Mouse (Mus musculus) lung, embryonic 15.5 days (tissue): ENCODE measurements at regions not wholly inside any gene's neighbourhood (a gene's known extent, or its start where the extent isn't known, plus 50 kb on each side); places are given as distances from the start of the nearest gene placed in this dataset.
A peak's percentile ranks its signal among the peaks of the same experiment; 100 is the strongest.

Experiments
- ATAC-seq: fragments of 200-750 bp; cut with Nextera tagmentation; 2 replicates; pipeline ENCODE4 v1.8.0; 2017; ENCODE audit warnings: moderate number of reproducible peaks, borderline replicate concordance; ENCODE audit not compliant: low FRiP score, low TSS enrichment; ENCODE audit errors: extremely low read depth
- H3K27ac ChIP-seq: fragments of 300-500 bp; sonication (generic); 2 replicates; pipeline ENCODE4 v1.5.1; 2015; ENCODE audit warnings: moderate library complexity, mild to moderate bottlenecking, inconsistent platforms
- H3K27me3 ChIP-seq: fragments of 300-500 bp; sonication (generic); 2 replicates; pipeline ENCODE4 v1.6.1; 2015; ENCODE audit warnings: inconsistent platforms
- H3K36me3 ChIP-seq: fragments of 300-500 bp; sonication (generic); 2 replicates; pipeline ENCODE4 v1.6.1; 2015; ENCODE audit warnings: inconsistent platforms
- H3K4me1 ChIP-seq: fragments of 300-500 bp; sonication (generic); 2 replicates; pipeline ENCODE4 v1.6.1; 2015; ENCODE audit warnings: inconsistent platforms
- H3K4me2 ChIP-seq: fragments of 300-500 bp; sonication (generic); 2 replicates; pipeline ENCODE4 v1.6.1; 2015; ENCODE audit warnings: inconsistent platforms, mild to moderate bottlenecking, moderate library complexity
- H3K4me3 ChIP-seq: fragments of 300-500 bp; sonication (generic); 2 replicates; pipeline ENCODE4 v1.5.1; 2015; ENCODE audit warnings: mild to moderate bottlenecking, inconsistent platforms
- H3K9ac ChIP-seq: fragments of 300-500 bp; sonication (generic); 2 replicates; pipeline ENCODE4 v1.6.1; 2015; ENCODE audit warnings: inconsistent platforms
- H3K9me3 ChIP-seq: fragments of 300-500 bp; sonication (generic); 2 replicates; pipeline ENCODE4 v1.6.1; 2016; ENCODE audit warnings: inconsistent platforms
- WGBS: fragments of 180-500 bp; shearing (Covaris S2); methylation state at CpG from one replicate; pipeline ENCODE4 v1.1.7; 2015; 5-methylcytosine and 5-hydroxymethylcytosine counted together

GRCm38 (mm10) chr4:134990651-134991050 lies 60.0 kb downstream of the Syf2 start:
- Histone ChIP-seq H3K4me1 (no peaks in the 10 kb centered on the region), H3K9ac (no peak overlapping the region), H3K9me3 (no peaks in the 10 kb centered on the region), H3K4me2 (no peak overlapping the region), H3K27me3 (0 out of 2 replicates have a peak, but pooled peaks cover 6% of the 10 kb centered on the region), H3K4me3 (no peak overlapping the region), H3K27ac (no peak overlapping the region), H3K36me3 (no peaks in the 10 kb centered on the region)
- ATAC-seq = no peak
- 87% methylated on average over 11 of the region's 11 CpGs for WGBS

- Histone ChIP-seq H3K27ac (no peak overlapping the region), H3K4me2 (no peak overlapping the region), H3K9me3 (no peaks in the 10 kb centered on the region), H3K27me3 (0 out of 2 replicates have a peak, but pooled peaks cover 6% of the 10 kb centered on the region), H3K4me1 (no peaks in the 10 kb centered on the region), H3K9ac (no peak overlapping the region), H3K4me3 (no peak overlapping the region), H3K36me3 (no peaks in the 10 kb centered on the region)
- ATAC-seq = no peak; the same call in 1 of the 2 replicates
- 41% methylated on average over 8 of the region's 8 CpGs for WGBS
Observed at GRCm38 (mm10) chr4:134993526-134994122, 62.9 kb downstream of the Syf2 start.

GRCm38 (mm10) chr4:134994205-134994604 lies 63.5 kb downstream of the Syf2 start:
- no peak overlapping the region for H3K27ac ChIP-seq
- no peak overlapping the region for H3K4me3 ChIP-seq
- no peak for ATAC-seq
- 77% methylated on average over 2 of the region's 2 CpGs for WGBS
- no peak overlapping the region for H3K9ac ChIP-seq
- no peaks in the 10 kb centered on the region for H3K4me1 ChIP-seq
- H3K9me3 ChIP-seq = no peaks in the 10 kb centered on the region
- H3K36me3 ChIP-seq = no peaks in the 10 kb centered on the region
- H3K4me2 ChIP-seq = no peak overlapping the region
- H3K27me3 ChIP-seq = 0 out of 2 replicates have a peak, but pooled peaks cover 6% of the 10 kb centered on the region

GRCm38 (mm10) chr4:134994648-134995047 lies 64.0 kb downstream of the Syf2 start:
- H3K4me2 ChIP-seq = no peak overlapping the region
- 75% methylated on average over 6 of the region's 6 CpGs for WGBS
- no peak for ATAC-seq
- no peak overlapping the region for H3K27ac ChIP-seq
- no peak overlapping the region for H3K4me3 ChIP-seq
- H3K36me3 ChIP-seq = no peaks in the 10 kb centered on the region
- 0 out of 2 replicates have a peak, but pooled peaks cover 6% of the 10 kb centered on the region for H3K27me3 ChIP-seq
- H3K4me1 ChIP-seq = no peaks in the 10 kb centered on the region
- H3K9ac ChIP-seq = no peak overlapping the region
- H3K9me3 ChIP-seq = no peaks in the 10 kb centered on the region

- Histone ChIP-seq H3K9me3 (no peaks in the 10 kb centered on the region), H3K4me2 (no peak overlapping the region), H3K9ac (no peak overlapping the region), H3K36me3 (no peaks in the 10 kb centered on the region), H3K27ac (no peak overlapping the region), H3K4me1 (no peaks in the 10 kb centered on the region), H3K4me3 (no peak overlapping the region), H3K27me3 (0 out of 2 replicates have a peak, but pooled peaks cover 6% of the 10 kb centered on the region)
- 22% methylated on average over 13 of the region's 13 CpGs for WGBS
- ATAC-seq = no peak
Observed at GRCm38 (mm10) chr4:134995052-134995451, 64.4 kb downstream of the Syf2 start.

GRCm38 (mm10) chr4:134996121-134996520 lies 65.4 kb downstream of the Syf2 start:
- no peaks in the 10 kb centered on the region for H3K36me3 ChIP-seq
- WGBS = 89% methylated on average over 6 of the region's 6 CpGs
- ATAC-seq = no peak

GRCm38 (mm10) chr4:134997461-134998434 lies 67.0 kb downstream of the Syf2 start:
- no peaks in the 10 kb centered on the region for H3K9me3 ChIP-seq
- WGBS = 83% methylated on average over 26 of the region's 26 CpGs
- no peaks in the 10 kb centered on the region for H3K36me3 ChIP-seq
- no peak overlapping the region for H3K4me2 ChIP-seq
- no peak overlapping the region for H3K27ac ChIP-seq
- ATAC-seq = no peak
- H3K4me1 ChIP-seq = peaks cover 10% of the 10 kb centered on the region
- no peak overlapping the region for H3K4me3 ChIP-seq
- no peak overlapping the region for H3K9ac ChIP-seq
- H3K27me3 ChIP-seq = 0 out of 2 replicates have a peak, but pooled peaks cover 6% of the 10 kb centered on the region

More at GRCm38 (mm10) chr4:134996121-134996520, 65.4 kb downstream of the Syf2 start:
- no peak overlapping the region for H3K4me3 ChIP-seq
- no peaks in the 10 kb centered on the region for H3K4me1 ChIP-seq
- H3K27ac ChIP-seq = no peak overlapping the region
- no peaks in the 10 kb centered on the region for H3K9me3 ChIP-seq
- no peak overlapping the region for H3K9ac ChIP-seq
- no peak overlapping the region for H3K4me2 ChIP-seq
- 0 out of 2 replicates have a peak, but pooled peaks cover 6% of the 10 kb centered on the region for H3K27me3 ChIP-seq

GRCm38 (mm10) chr4:134998928-134999658 lies 68.4 kb downstream of the Syf2 start:
- Histone ChIP-seq H3K27me3 (no peaks in the 10 kb centered on the region), H3K36me3 (no peaks in the 10 kb centered on the region), H3K4me1 (peaks cover 11% of the 10 kb centered on the region), H3K27ac (no peak overlapping the region), H3K4me2 (no peak overlapping the region), H3K9ac (no peak overlapping the region), H3K4me3 (no peak overlapping the region), H3K9me3 (no peaks in the 10 kb centered on the region)
- no peak for ATAC-seq
- 37% methylated on average over 12 of the region's 12 CpGs for WGBS

GRCm38 (mm10) chr4:135002091-135002925 lies 71.6 kb downstream of the Syf2 start:
- H3K27me3 ChIP-seq = no peaks in the 10 kb centered on the region
- H3K4me3 ChIP-seq = no peak overlapping the region
- ATAC-seq = 0 out of 2 replicates have a peak, but pooled peaks have one; percentile 35
- WGBS = 27% methylated on average over 16 of the region's 16 CpGs
- no peak overlapping the region for H3K4me2 ChIP-seq
- H3K4me1 ChIP-seq = peaks cover 11% of the 10 kb centered on the region
- no peaks in the 10 kb centered on the region for H3K9me3 ChIP-seq
- peak overlapping the region; percentile 36; the same call in 1 of the 2 replicates for H3K27ac ChIP-seq
- H3K9ac ChIP-seq = no peak overlapping the region
- no peaks in the 10 kb centered on the region for H3K36me3 ChIP-seq

- 74% methylated on average over 6 of the region's 6 CpGs for WGBS
- Histone ChIP-seq H3K36me3 (no peaks in the 10 kb centered on the region), H3K9ac (no peak overlapping the region), H3K9me3 (no peaks in the 10 kb centered on the region), H3K27ac (no peak overlapping the region), H3K27me3 (no peaks in the 10 kb centered on the region), H3K4me2 (no peak overlapping the region), H3K4me3 (no peak overlapping the region), H3K4me1 (no peaks in the 10 kb centered on the region)
- ATAC-seq = no peak
Observed at GRCm38 (mm10) chr4:135011365-135011764, 80.7 kb downstream of the Syf2 start.

- Histone ChIP-seq H3K9me3 (no peaks in the 10 kb centered on the region), H3K4me3 (no peak overlapping the region), H3K36me3 (no peaks in the 10 kb centered on the region), H3K4me2 (no peak overlapping the region), H3K4me1 (no peaks in the 10 kb centered on the region), H3K9ac (no peak overlapping the region), H3K27ac (no peak overlapping the region), H3K27me3 (no peaks in the 10 kb centered on the region)
- WGBS = 61% methylated on average over 4 of the region's 4 CpGs
- no peak for ATAC-seq
Observed at GRCm38 (mm10) chr4:135012945-135013344, 82.2 kb downstream of the Syf2 start.
